ENCODE assay signal across 8 mouse cellular contexts in the genomic region with DNA sequence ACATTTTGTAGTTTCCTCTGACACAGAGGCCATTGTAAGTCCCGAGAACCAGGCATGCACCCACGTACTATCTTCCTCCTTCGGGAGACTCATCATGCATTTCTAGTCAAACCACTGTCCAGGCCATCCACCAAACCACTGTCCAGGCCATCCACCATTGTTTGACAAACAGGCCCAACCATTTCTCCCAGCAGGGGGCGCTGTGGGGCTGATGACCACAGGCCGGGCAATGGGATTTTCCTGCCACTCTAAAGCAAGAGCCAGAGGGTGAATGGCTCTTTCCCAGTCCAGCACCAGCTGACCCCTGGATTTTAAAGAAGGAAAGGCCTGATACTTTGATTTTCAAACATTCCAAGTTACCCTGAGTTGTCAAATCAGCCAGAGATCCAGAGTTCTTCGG. TPM values are rescaled to one million over a fixed set of nuclear protein-coding genes. Genes with fewer than 3 reads are reported as not detected.
DNase-seq lines count a peak whose midpoint lies in the region; ATAC-seq and TF ChIP-seq lines count a peak whose summit lies in the region.

No protein-coding gene starts in this region.

- peak; percentile 67; the same call in 1 of the 2 replicates for TF ChIP-seq CTCF in G1E (IDR thresholded peaks at IDR 0.05; ENCODE audit: low read depth, low read length)
- peak; percentile 66 for TF ChIP-seq CTCF in liver, adult 2 months (IDR thresholded peaks at IDR 0.05; ENCODE audit: low read depth, low read length)

- H3K4me2 ChIP-seq in hindbrain, embryonic 16.5 days (ENCODE audit: low read length), result no peak overlapping the region
- no peak overlapping the region for H3K4me2 ChIP-seq in hindbrain, embryonic 14.5 days (replicated peaks)

- H3K27ac ChIP-seq in hindbrain, embryonic 16.5 days (ENCODE audit: low read depth, low read length), result peak overlapping the region; percentile 18; the same call in 1 of the 2 replicates
- no peak overlapping the region for H3K27ac ChIP-seq in hindbrain, embryonic 14.5 days
- no peak overlapping the region for H3K27ac ChIP-seq in liver, adult 2 months (replicated peaks; ENCODE audit: insufficient read depth, low read depth, low read length)

- no peak for DNase-seq in hindbrain, embryonic 14.5 days (ENCODE audit: low spot score)
- DNase-seq in G1E (ENCODE audit: low spot score), result peak; percentile 7
- DNase-seq in cerebellum, adult 11-12 months, result peak; percentile 28
- peak; percentile 36 for DNase-seq in heart, adult 8-10 months (ENCODE audit: low spot score)
- no peak for DNase-seq in liver, adult 2 months (ENCODE audit: extremely low read depth, low read depth, low spot score)
- peak; percentile 50 for DNase-seq in retina, postnatal 1 day
- DNase-seq in urinary bladder, postnatal 25 days (ENCODE audit: low spot score), result peak; percentile 31

- no peaks in the 10 kb centered on the region for H3K9me3 ChIP-seq in hindbrain, embryonic 16.5 days (ENCODE audit: control insufficient read depth, low read length)
- no peaks in the 10 kb centered on the region for H3K9me3 ChIP-seq in hindbrain, embryonic 14.5 days (ENCODE audit: control insufficient read depth, low read length)
- no peaks in the 10 kb centered on the region for H3K9me3 ChIP-seq in G1E (replicated peaks)

- no peak overlapping the region for H3K4me3 ChIP-seq in hindbrain, embryonic 16.5 days (ENCODE audit: low read length)
- H3K4me3 ChIP-seq in hindbrain, embryonic 14.5 days (replicated peaks; ENCODE audit: low read length), result no peak overlapping the region
- no peak overlapping the region for H3K4me3 ChIP-seq in G1E (ENCODE audit: low read depth, low read length)
- H3K4me3 ChIP-seq in liver, adult 2 months (ENCODE audit: insufficient read depth, low read depth, low read length), result no peak overlapping the region

- peaks cover 9% of the 10 kb centered on the region for H3K4me1 ChIP-seq in hindbrain, embryonic 16.5 days (ENCODE audit: control insufficient read depth, insufficient read depth, low read depth, low read length)
- H3K4me1 ChIP-seq in hindbrain, embryonic 14.5 days (replicated peaks; ENCODE audit: control insufficient read depth, insufficient read depth, low read length), result no peaks in the 10 kb centered on the region; the same call in none of the 2 replicates
- H3K4me1 ChIP-seq in G1E (ENCODE audit: insufficient read depth, low read depth, low read length), result no peaks in the 10 kb centered on the region
- no peaks in the 10 kb centered on the region for H3K4me1 ChIP-seq in liver, adult 2 months (ENCODE audit: control insufficient read depth, insufficient read depth, low read length)

- H3K9ac ChIP-seq in hindbrain, embryonic 16.5 days (ENCODE audit: low read depth, low read length), result no peak overlapping the region
- H3K9ac ChIP-seq in hindbrain, embryonic 14.5 days, result no peak overlapping the region
- H3K9ac ChIP-seq in liver, adult 2 months (ENCODE audit: low read depth, low read length), result no peak overlapping the region

- no peaks in the 10 kb centered on the region for H3K79me2 ChIP-seq in liver, adult 2 months (ENCODE audit: control insufficient read depth, insufficient read depth, low read length)

- 64% methylated on average over 6 of the region's 6 CpGs for WGBS in hindbrain, embryonic 16.5 days
- WGBS in hindbrain, embryonic 14.5 days, result 71% methylated on average over 6 of the region's 6 CpGs
- WGBS in liver, adult 2 months, result 66% methylated on average over 6 of the region's 6 CpGs

- no peak for ATAC-seq in hindbrain, embryonic 16.5 days
- ATAC-seq in hindbrain, embryonic 14.5 days (ENCODE audit: low FRiP score), result no peak
- no peak for ATAC-seq in G1E (ENCODE audit: extremely low read depth, insufficient number of reproducible peaks, low FRiP score, poor library complexity, severe bottlenecking)

- H3K27me3 ChIP-seq in hindbrain, embryonic 16.5 days (replicated peaks; ENCODE audit: control insufficient read depth, insufficient read depth, low read length), result no peaks in the 10 kb centered on the region
- H3K27me3 ChIP-seq in hindbrain, embryonic 14.5 days (ENCODE audit: control insufficient read depth, insufficient read depth, low read length), result no peaks in the 10 kb centered on the region
- peaks cover 13% of the 10 kb centered on the region for H3K27me3 ChIP-seq in G1E (ENCODE audit: insufficient read depth, low read length)
- H3K27me3 ChIP-seq in liver, adult 2 months (ENCODE audit: control insufficient read depth, insufficient read depth, low read length), result no peaks in the 10 kb centered on the region

- TF ChIP-seq POLR2A in liver, adult 2 months (IDR thresholded peaks at IDR 0.05; ENCODE audit: extremely low read depth, insufficient read depth, low read length), result no peak

- H3K36me3 ChIP-seq in hindbrain, embryonic 16.5 days (ENCODE audit: control insufficient read depth, insufficient read depth, low read length), result no peaks in the 10 kb centered on the region
- H3K36me3 ChIP-seq in hindbrain, embryonic 14.5 days (replicated peaks; ENCODE audit: control insufficient read depth, insufficient read depth), result no peaks in the 10 kb centered on the region
- no peaks in the 10 kb centered on the region for H3K36me3 ChIP-seq in G1E (replicated peaks)
- no peaks in the 10 kb centered on the region for H3K36me3 ChIP-seq in liver, adult 2 months (ENCODE audit: control insufficient read depth, insufficient read depth, low read length)

RNA-seq across cellular contexts. Expression of a gene that starts 16.8 kb away (rescaled TPM):
- polyA plus RNA-seq in hindbrain, embryonic 16.5 days (2015; fragmentation: Nextera tagmentation; extraction: Ambion mirVana), result 16.2 and 18.3 TPM in 2 replicates
- polyA plus RNA-seq in hindbrain, embryonic 14.5 days (2014; fragmentation: Nextera tagmentation; extraction: Ambion mirVana), result 23.9 and 26.7 TPM in 2 replicates
- not detected in 2 replicates for total RNA-seq in G1E (2014; fragmentation: Nextera tagmentation)
- 0.05 and 0.06 TPM in 2 replicates for total RNA-seq in G1E (2017)
- polyA plus RNA-seq in G1E (2012), result not detected in 2 replicates
- total RNA-seq in heart, adult 8-10 months (2022), result 1 to 10 TPM in 1 of 4 experiments, under 1 TPM in 3; 0.41 to 1.4 (median 0.73) TPM
- 112 and 167 TPM in 2 replicates for total RNA-seq in liver, adult 2 months (2014; rRNA removed)
- polyA plus RNA-seq in liver, adult 2 months (2012; rRNA removed), result 89.4 and 97.7 TPM in 2 replicates

Comparison
In these comparisons a context has a peak if more than half of its experiments do, and no peak if none do; other contexts are left out.
1. DNase-seq: peak in G1E (single experiment), cerebellum, adult 11-12 months (single experiment), heart, adult 8-10 months (single experiment), retina, postnatal 1 day (single experiment) and urinary bladder, postnatal 25 days (single experiment); none in hindbrain, embryonic 14.5 days (single experiment) and liver, adult 2 months (single experiment).
2. RNA of a gene that starts 16.8 kb away (polyA plus RNA-seq): 89.4 to 97.7 TPM in liver, adult 2 months, 23.9 to 26.7 TPM in hindbrain, embryonic 14.5 days and 16.2 to 18.3 TPM in hindbrain, embryonic 16.5 days; not detected in G1E; every median in the first group is over 10 times any median in the second.